8 mouse cellular contexts compared by ENCODE assay signal in the genomic region with DNA sequence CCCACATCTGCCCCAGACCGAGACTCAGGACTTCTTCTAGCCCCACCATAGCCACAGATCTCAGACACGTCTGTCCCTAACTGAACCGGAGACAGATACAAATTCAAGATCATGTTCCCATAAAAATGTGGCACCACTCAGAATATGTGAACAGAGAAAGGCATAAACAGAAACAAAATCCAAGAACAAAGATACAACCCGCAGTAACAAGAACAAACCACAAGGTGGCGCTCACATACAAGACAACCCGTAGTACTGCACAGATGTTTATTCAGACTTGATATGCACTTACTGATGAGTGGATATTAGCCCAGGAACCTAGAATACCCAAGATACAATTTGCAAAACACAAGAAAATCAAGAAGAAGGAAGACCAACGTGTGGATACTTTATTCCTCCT.
DNase-seq lines count a peak whose midpoint lies in the region; ATAC-seq and TF ChIP-seq lines count a peak whose summit lies in the region.

No protein-coding gene starts in this region.

- no peaks in the 10 kb centered on the region for H3K4me1 ChIP-seq in embryonic facial prominence, embryonic 11.5 days (ENCODE audit: control insufficient read depth, insufficient read depth, low read length)
- H3K4me1 ChIP-seq in lung, adult 2 months (ENCODE audit: control insufficient read depth, insufficient read depth, low read length), result no peaks in the 10 kb centered on the region

- no peak for TF ChIP-seq POLR2A in lung, adult 2 months (IDR thresholded peaks at IDR 0.05; ENCODE audit: borderline replicate concordance, extremely low read depth, low read depth, low read length)

- no peak overlapping the region for H3K4me2 ChIP-seq in embryonic facial prominence, embryonic 11.5 days (ENCODE audit: low read depth, low read length)

- no peaks in the 10 kb centered on the region for H3K9me3 ChIP-seq in embryonic facial prominence, embryonic 11.5 days (replicated peaks; ENCODE audit: control insufficient read depth, low read length)

- 21% methylated on average over 7 of the region's 7 CpGs for WGBS in embryonic facial prominence, embryonic 11.5 days
- WGBS in lung, adult 2 months, result 22% methylated on average over 7 of the region's 7 CpGs

- peak; percentile 8 to 44 for DNase-seq in cerebellum, adult 18-20 months
- DNase-seq in 3T3-L1 (ENCODE audit: low read depth, low spot score), result peak; percentile 67
- DNase-seq in adrenal gland, adult 2 months, result peak; percentile 24
- peak; percentile 57 for DNase-seq in embryonic facial prominence, embryonic 11.5 days (ENCODE audit: low spot score)
- peak; percentile 50 for DNase-seq in kidney, adult 9 months
- DNase-seq in lung, adult 2 months, result peak; percentile 4
- DNase-seq in right cerebral cortex, postnatal 14 days, result peak; percentile 9

- no peak overlapping the region for H3K4me3 ChIP-seq in embryonic facial prominence, embryonic 11.5 days (ENCODE audit: low read depth, low read length)
- H3K4me3 ChIP-seq in lung, adult 2 months (replicated peaks; ENCODE audit: extremely low read depth, low read depth, low read length), result no peak overlapping the region

- peak; percentile 45; the same call in 1 of the 2 replicates for TF ChIP-seq CTCF in lung, adult 2 months (IDR thresholded peaks at IDR 0.05; ENCODE audit: insufficient read depth, low read length)

- ATAC-seq in cerebellum, adult (ENCODE audit: insufficient number of reproducible peaks, low FRiP score, low TSS enrichment), result no peak
- no peak for ATAC-seq in embryonic facial prominence, embryonic 11.5 days (replicated peaks; ENCODE audit: insufficient number of reproducible peaks, low FRiP score, low TSS enrichment, low read depth)

- H3K9ac ChIP-seq in embryonic facial prominence, embryonic 11.5 days (replicated peaks; ENCODE audit: low read length), result no peak overlapping the region

- H3K27ac ChIP-seq in embryonic facial prominence, embryonic 11.5 days (replicated peaks; ENCODE audit: low read depth, low read length), result no peak overlapping the region

- H3K27me3 ChIP-seq in embryonic facial prominence, embryonic 11.5 days (ENCODE audit: control insufficient read depth, insufficient read depth, low read length), result no peaks in the 10 kb centered on the region

- no peaks in the 10 kb centered on the region for H3K36me3 ChIP-seq in embryonic facial prominence, embryonic 11.5 days (replicated peaks; ENCODE audit: control insufficient read depth, insufficient read depth, low read depth, low read length)

Comparison
In these comparisons a context has a peak if more than half of its experiments do, and no peak if none do; other contexts are left out.
1. DNase-seq: peak in every context shown above with its lines; median percentile 67 in 3T3-L1; 57 in embryonic facial prominence, embryonic 11.5 days; 50 in kidney, adult 9 months; 26 in cerebellum, adult 18-20 months; 24 in adrenal gland, adult 2 months; 9 in right cerebral cortex, postnatal 14 days; 4 in lung, adult 2 months.